Mouse (Mus musculus): Measurements from ENCODE around the gene Pitpnm2.

DNA sequence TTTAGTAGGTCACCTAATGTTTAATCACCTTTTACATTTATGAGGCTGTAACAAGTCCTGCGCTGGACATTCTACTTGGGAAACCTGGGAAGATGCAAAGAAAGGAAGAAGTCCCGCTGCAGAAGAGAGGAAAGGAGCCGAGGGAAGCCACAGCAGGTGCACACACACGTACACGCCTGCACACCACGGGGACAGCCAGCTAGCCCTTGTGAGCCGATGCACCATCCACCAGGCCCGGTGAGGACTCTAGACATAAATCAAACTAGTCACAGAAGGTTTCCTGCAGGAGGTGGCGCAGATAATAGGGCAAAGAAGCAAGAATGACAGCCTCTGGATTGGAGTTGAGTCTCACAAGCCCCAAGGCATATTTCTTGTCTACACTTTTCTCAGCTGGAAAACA is 19.1 kb downstream of the Pitpnm2 start:
- TF ChIP-seq EP300 (IDR thresholded peaks at IDR 0.05; ENCODE audit: low read depth) (no peak), CTCF (IDR thresholded peaks at IDR 0.05; ENCODE audit: low read depth) (no peak)

Measured in liver, embryonic 14.5 days (tissue).